Mouse (Mus musculus): Measurements from ENCODE around the gene Fignl1.
A peak's percentile ranks its signal among the peaks of the same experiment; 100 is the strongest.

Fignl1 gene

GRCm38 (mm10) chr11:11809404-11810175, 828 bp upstream of the Fignl1 start:
- peak; percentile 87 for DNase-seq (ENCODE audit: low read depth, low spot score)

GRCm38 (mm10) chr11:11808035-11808819, 535 bp downstream of the Fignl1 start:
- no peak for DNase-seq (ENCODE audit: low read depth, low spot score)

GRCm38 (mm10) chr11:11805951-11806350, 2.8 kb downstream of the Fignl1 start:
- no peak for DNase-seq (ENCODE audit: low read depth, low spot score)

- DNase-seq (ENCODE audit: low read depth, low spot score), result no peak
Measured at GRCm38 (mm10) chr11:11804421-11804820, 4.3 kb downstream of the Fignl1 start.

- no peak for DNase-seq (ENCODE audit: low read depth, low spot score)
Measured at GRCm38 (mm10) chr11:11801067-11801466, 7.7 kb downstream of the Fignl1 start.

GRCm38 (mm10) chr11:11800304-11800703, 8.5 kb downstream of the Fignl1 start:
- DNase-seq (ENCODE audit: low read depth, low spot score), result no peak

- DNase-seq (ENCODE audit: low read depth, low spot score), result no peak
Measured at GRCm38 (mm10) chr11:11798690-11799089, 10.1 kb downstream of the Fignl1 start.

- no peak for DNase-seq (ENCODE audit: low read depth, low spot score)
Measured at GRCm38 (mm10) chr11:11794626-11795025, 14.1 kb downstream of the Fignl1 start.

GRCm38 (mm10) chr11:11788521-11788974, 20.2 kb downstream of the Fignl1 start:
- peak; percentile 83 for DNase-seq (ENCODE audit: low read depth, low spot score)

GRCm38 (mm10) chr11:11785457-11785856, 23.3 kb downstream of the Fignl1 start:
- no peak for DNase-seq (ENCODE audit: low read depth, low spot score)

GRCm38 (mm10) chr11:11781728-11782127, 27.0 kb downstream of the Fignl1 start:
- DNase-seq (ENCODE audit: low read depth, low spot score), result no peak

GRCm38 (mm10) chr11:11778345-11778744, 30.4 kb downstream of the Fignl1 start:
- DNase-seq (ENCODE audit: low read depth, low spot score), result no peak

GRCm38 (mm10) chr11:11777796-11778195, 31.0 kb downstream of the Fignl1 start:
- no peak for DNase-seq (ENCODE audit: low read depth, low spot score)

GRCm38 (mm10) chr11:11777246-11777645, 31.5 kb downstream of the Fignl1 start:
- DNase-seq (ENCODE audit: low read depth, low spot score), result no peak

GRCm38 (mm10) chr11:11776822-11777174, 32.0 kb downstream of the Fignl1 start:
- no peak for DNase-seq (ENCODE audit: low read depth, low spot score)

GRCm38 (mm10) chr11:11776071-11776821, 32.5 kb downstream of the Fignl1 start:
- no peak for DNase-seq (ENCODE audit: low read depth, low spot score)

GRCm38 (mm10) chr11:11774893-11775292, 33.9 kb downstream of the Fignl1 start:
- no peak for DNase-seq (ENCODE audit: low read depth, low spot score)

GRCm38 (mm10) chr11:11774384-11774783, 34.4 kb downstream of the Fignl1 start:
- DNase-seq (ENCODE audit: low read depth, low spot score), result no peak

- no peak for DNase-seq (ENCODE audit: low read depth, low spot score)
Measured at GRCm38 (mm10) chr11:11772196-11772595, 36.6 kb downstream of the Fignl1 start.

- DNase-seq (ENCODE audit: low read depth, low spot score), result no peak
Measured at GRCm38 (mm10) chr11:11770691-11771090, 38.1 kb downstream of the Fignl1 start.

GRCm38 (mm10) chr11:11769281-11769680, 39.5 kb downstream of the Fignl1 start:
- DNase-seq (ENCODE audit: low read depth, low spot score), result no peak

- no peak for DNase-seq (ENCODE audit: low read depth, low spot score)
Measured at GRCm38 (mm10) chr11:11768057-11768456, 40.7 kb downstream of the Fignl1 start.
